Mouse (Mus musculus) forebrain, embryonic 15.5 days (tissue): ENCODE data around the gene Slc6a21. TPM values are rescaled to one million over a fixed set of nuclear protein-coding genes. Genes with fewer than 3 reads are reported as not detected.

Experiments
- ATAC-seq: fragments of 200-750 bp; cut with Nextera tagmentation; replicated peaks from 2 replicates; pipeline ENCODE4 v1.8.0; 2017; ENCODE audit warnings: mild to moderate bottlenecking, moderate TSS enrichment, moderate library complexity
- H3K27ac ChIP-seq: fragments of 300-500 bp; sonication (generic); replicated peaks from 2 replicates; pipeline ENCODE4 v1.5.1; 2015; ENCODE audit warnings: mild to moderate bottlenecking, inconsistent platforms
- H3K27me3 ChIP-seq: fragments of 300-500 bp; sonication (generic); 2 replicates; pipeline ENCODE4 v1.6.1; 2015; ENCODE audit warnings: inconsistent platforms
- H3K36me3 ChIP-seq: fragments of 300-500 bp; sonication (generic); 2 replicates; pipeline ENCODE4 v1.6.1; 2015; ENCODE audit warnings: mild to moderate bottlenecking, inconsistent platforms
- H3K4me1 ChIP-seq: fragments of 300-500 bp; sonication (generic); 2 replicates; pipeline ENCODE4 v1.6.1; 2015; ENCODE audit warnings: inconsistent platforms
- H3K4me2 ChIP-seq: fragments of 300-500 bp; sonication (generic); replicated peaks from 2 replicates; pipeline ENCODE4 v1.6.1; 2015; ENCODE audit warnings: mild to moderate bottlenecking, inconsistent platforms
- H3K4me3 ChIP-seq: fragments of 300-500 bp; sonication (generic); 2 replicates; pipeline ENCODE4 v1.5.1; 2015; ENCODE audit warnings: mild to moderate bottlenecking, inconsistent platforms
- H3K9ac ChIP-seq: fragments of 300-500 bp; sonication (generic); replicated peaks from 2 replicates; pipeline ENCODE4 v1.6.1; 2015; ENCODE audit warnings: mild to moderate bottlenecking, inconsistent platforms
- H3K9me3 ChIP-seq: fragments of 300-500 bp; sonication (generic); 2 replicates; pipeline ENCODE4 v1.6.1; 2016; ENCODE audit warnings: inconsistent platforms
- WGBS: fragments of 180-500 bp; shearing (Covaris S2); methylation state at CpG from one replicate; pipeline ENCODE4 v1.1.7; 2015; ENCODE audit warnings: mixed read lengths; 5-methylcytosine and 5-hydroxymethylcytosine counted together
- polyA plus RNA-seq: library from polyadenylated mRNA; unstranded; fragments of >200 nt; fragmentation: Nextera tagmentation; extraction: Ambion mirVana; gene quantifications from 2 replicates; pipeline ENCODE4 v1.2.1, GENCODE M21; 2015

Gene Slc6a21
- polyA plus RNA-seq, 1 experiment from 2014 or later = not detected

DNA sequence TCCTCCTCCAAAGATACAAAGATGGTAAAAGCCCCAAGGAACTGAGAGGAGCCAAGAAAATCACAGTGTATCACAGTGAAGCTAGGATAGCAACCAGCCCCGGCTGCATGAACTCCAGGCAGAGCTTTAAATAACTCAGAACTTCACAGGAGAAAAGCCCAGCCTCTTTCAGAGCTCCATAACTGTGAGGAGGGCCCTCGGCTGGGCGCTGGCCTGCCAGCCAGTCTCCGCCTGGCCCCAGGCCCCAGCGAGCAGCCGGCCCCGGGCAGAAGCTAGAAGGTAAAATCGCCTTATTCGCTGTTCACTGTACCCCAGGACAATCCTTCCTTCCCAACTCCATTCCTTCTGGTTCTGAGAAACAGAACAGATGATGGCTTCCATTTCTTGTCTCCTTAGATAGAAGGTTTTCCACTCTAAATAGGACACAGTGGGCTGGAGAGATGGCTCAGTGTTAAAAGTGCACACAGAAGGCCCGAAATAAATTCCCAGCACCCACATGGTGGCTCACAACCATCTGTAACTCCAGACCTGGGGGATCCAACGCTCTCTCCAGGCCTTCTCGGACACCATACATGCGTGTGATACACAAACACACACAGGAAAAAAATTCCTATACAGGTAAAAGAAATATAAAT is 51.6 kb downstream of the Slc6a21 start:
- Histone ChIP-seq H3K9ac (no peak overlapping the region), H3K4me1 (peaks cover 14% of the 10 kb centered on the region), H3K4me2 (no peak overlapping the region), H3K9me3 (no peaks in the 10 kb centered on the region), H3K27ac (no peak overlapping the region), H3K4me3 (no peak overlapping the region), H3K27me3 (no peaks in the 10 kb centered on the region), H3K36me3 (no peaks in the 10 kb centered on the region)
- WGBS = 85% methylated on average over 13 of the region's 13 CpGs
- no peak for ATAC-seq

DNA sequence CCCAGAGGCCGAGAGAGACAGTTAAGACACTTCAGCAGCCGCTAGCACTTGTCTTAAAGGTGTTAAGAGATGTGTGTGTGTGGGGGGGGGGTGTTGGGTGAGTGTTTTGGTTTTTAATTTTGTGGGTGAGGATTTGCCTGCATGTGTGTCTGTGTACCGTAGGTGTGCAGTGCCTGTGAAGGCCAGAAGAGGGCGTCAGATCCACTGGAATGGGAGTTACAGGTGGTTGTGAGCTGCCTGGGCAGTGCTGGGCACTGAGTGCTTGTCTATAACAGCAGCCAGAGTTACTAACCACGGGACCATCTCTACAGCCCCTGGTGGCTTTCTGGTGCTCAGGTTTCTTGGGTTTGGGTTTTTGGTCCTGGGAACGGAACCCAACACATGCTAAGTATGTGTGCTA is 54.2 kb downstream of the Slc6a21 start:
- Histone ChIP-seq H3K9me3 (no peaks in the 10 kb centered on the region), H3K27ac (no peak overlapping the region), H3K9ac (no peak overlapping the region), H3K27me3 (no peaks in the 10 kb centered on the region), H3K4me3 (no peak overlapping the region), H3K4me2 (no peak overlapping the region), H3K36me3 (no peaks in the 10 kb centered on the region), H3K4me1 (peaks cover 16% of the 10 kb centered on the region)
- ATAC-seq = no peak
- WGBS = 91% methylated on average over 6 of the region's 6 CpGs

DNA sequence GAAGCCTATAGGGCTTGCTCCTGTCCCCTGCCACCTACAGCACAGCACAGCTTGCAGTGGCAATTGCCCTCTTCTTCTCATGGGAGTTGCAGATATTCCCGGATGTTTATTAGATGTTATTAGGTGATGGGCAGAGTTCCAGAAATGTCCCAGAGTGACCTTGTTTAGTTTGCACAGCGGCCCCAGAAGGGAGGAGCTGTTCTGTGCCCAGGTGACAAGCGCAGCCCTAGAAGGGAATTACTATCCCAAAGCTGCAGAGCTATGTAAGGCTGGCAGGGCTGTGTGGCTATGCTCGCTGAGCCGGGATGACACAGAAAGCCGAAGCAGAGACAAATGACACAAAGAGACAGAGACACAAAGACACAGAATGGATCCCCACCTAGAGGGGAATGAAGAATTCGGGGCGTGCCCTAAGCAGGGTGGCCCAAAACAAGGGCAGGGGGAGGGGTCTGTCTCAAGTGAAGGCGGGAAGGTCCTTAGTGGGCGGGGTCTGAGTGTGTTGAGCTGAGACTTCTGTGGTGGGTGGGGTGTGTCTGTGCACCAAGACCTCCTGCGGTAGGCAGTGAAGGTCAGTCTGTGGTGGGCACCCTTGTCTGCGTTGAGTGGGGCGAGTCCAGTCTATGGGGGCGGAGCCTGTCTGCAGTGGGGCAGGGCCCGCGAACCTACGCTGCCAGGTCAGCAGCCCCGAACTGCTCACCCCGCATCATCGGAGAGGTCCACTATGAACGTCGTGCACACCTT is 55.5 kb downstream of the Slc6a21 start:
- Histone ChIP-seq H3K9ac (peak overlapping the region; percentile 62), H3K9me3 (no peaks in the 10 kb centered on the region), H3K27ac (no peak overlapping the region), H3K4me3 (peak overlapping the region; percentile 69), H3K4me2 (peak overlapping the region; percentile 97), H3K4me1 (peaks cover 16% of the 10 kb centered on the region), H3K36me3 (no peaks in the 10 kb centered on the region), H3K27me3 (no peaks in the 10 kb centered on the region)
- 4% methylated on average over 22 of the region's 22 CpGs for WGBS
- ATAC-seq = peak; percentile 66

DNA sequence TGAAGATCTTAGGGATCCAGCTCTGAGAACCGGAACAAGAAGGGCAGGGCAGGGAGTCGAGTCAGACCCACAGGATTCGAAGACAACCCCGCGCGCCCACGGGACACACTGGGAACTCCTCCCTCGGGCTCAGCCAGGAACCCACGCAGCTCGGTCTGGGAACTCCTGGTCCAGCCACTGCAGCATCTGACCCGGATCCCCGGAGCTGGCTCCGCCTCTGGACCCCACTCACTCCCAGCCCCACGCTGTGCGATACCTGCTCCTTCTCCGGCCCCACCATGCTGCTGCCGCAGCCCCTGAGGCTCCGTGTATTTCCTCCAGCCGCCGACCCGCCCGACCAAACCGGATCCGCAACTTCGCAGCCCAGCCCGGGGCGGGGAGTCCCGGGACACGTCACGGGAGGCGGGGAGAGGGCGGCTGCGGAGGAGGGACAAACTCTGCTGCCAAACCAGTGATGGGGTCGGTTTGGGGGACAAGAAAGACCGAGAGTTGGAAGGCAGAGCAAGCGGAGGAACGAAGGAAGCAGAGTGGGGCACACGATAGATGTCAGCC is 56.2 kb downstream of the Slc6a21 start, which contains the start of gene Trpm4:
Trpm4 (minus strand) TSS at position 350 of the 552 bp plus-strand sequence.
- 0 out of 2 replicates have a peak within 1 kb of the TSS, but pooled peaks have one; percentile 24 for H3K27ac ChIP-seq
- H3K36me3 ChIP-seq = no peaks in the 10 kb centered on the region
- no peaks in the 10 kb centered on the region for H3K9me3 ChIP-seq
- whole genome bisulfite sequencing = under 1% methylated on average over 38 of the region's 38 CpGs
- H3K4me3 ChIP-seq = peak within 1 kb of the TSS; percentile 69
- H3K4me1 ChIP-seq = peaks cover 17% of the 10 kb centered on the region
- ATAC-seq = peak; percentile 71
- H3K9ac ChIP-seq = peak within 1 kb of the TSS; percentile 62
- peaks cover 6% of the 10 kb centered on the region; the same call in 1 of the 2 replicates for H3K27me3 ChIP-seq
- H3K4me2 ChIP-seq = peak within 1 kb of the TSS; percentile 97

DNA sequence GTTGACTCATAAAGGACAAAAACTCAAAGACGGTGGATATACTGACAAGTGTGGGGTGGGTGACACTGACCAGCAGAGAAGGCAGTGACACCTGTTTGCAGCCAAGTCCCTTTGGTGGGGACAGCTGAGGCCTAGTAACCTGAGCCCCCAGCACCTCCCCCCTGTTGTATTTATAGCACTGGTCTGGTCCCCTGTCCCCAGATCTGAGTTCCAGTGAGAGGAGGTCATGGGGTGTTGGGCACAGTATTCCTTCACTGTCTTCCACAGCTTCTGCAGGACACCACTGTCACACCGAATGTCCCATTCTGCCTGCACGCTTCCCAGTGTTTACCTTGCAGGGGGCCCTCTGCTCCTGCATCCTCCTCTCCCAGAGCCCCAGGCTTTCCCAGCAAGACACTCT is 57.3 kb downstream of the Slc6a21 start:
- Histone ChIP-seq H3K9me3 (no peaks in the 10 kb centered on the region), H3K9ac (no peak overlapping the region), H3K4me3 (no peak overlapping the region), H3K36me3 (no peaks in the 10 kb centered on the region), H3K27me3 (peaks cover 11% of the 10 kb centered on the region; the same call in 1 of the 2 replicates), H3K4me2 (no peak overlapping the region), H3K27ac (no peak overlapping the region), H3K4me1 (peaks cover 28% of the 10 kb centered on the region)
- 37% methylated on average over 3 of the region's 3 CpGs for WGBS
- no peak for ATAC-seq

DNA sequence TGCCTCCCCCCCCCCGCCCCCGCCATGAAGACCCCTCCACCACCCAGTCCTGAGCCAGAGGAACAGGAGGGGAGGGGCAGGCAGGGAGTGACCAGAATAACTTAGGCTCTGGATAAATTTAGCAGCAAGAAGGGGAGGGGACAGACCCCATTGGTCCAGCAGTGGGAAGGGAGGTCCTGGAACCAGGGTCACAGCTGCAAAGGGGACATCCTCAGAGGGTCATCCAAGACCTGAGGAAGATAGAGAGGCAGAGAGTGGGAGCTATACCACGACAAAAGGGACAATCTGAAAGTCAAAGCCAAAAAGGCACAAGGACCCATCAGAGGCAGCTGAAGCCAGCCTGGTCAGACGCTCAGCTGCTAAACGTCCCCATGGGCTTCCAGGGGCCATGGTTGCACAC is 57.7 kb downstream of the Slc6a21 start, which contains the start of gene Hrc:
Hrc (plus strand) TSS at position 235 of the 400 bp plus-strand sequence.
- no peaks in the 10 kb centered on the region for H3K36me3 ChIP-seq
- WGBS = 32% methylated on average over 5 of the region's 5 CpGs
- ATAC-seq = no peak
- H3K9me3 ChIP-seq = no peaks in the 10 kb centered on the region
- no peak within 1 kb of the TSS for H3K27ac ChIP-seq
- peak within 1 kb of the TSS; percentile 62; the same call in 1 of the 2 replicates for H3K9ac ChIP-seq
- H3K27me3 ChIP-seq = peaks cover 11% of the 10 kb centered on the region; the same call in 1 of the 2 replicates
- H3K4me2 ChIP-seq = no peak within 1 kb of the TSS
- no peak within 1 kb of the TSS for H3K4me3 ChIP-seq
- peaks cover 32% of the 10 kb centered on the region for H3K4me1 ChIP-seq

DNA sequence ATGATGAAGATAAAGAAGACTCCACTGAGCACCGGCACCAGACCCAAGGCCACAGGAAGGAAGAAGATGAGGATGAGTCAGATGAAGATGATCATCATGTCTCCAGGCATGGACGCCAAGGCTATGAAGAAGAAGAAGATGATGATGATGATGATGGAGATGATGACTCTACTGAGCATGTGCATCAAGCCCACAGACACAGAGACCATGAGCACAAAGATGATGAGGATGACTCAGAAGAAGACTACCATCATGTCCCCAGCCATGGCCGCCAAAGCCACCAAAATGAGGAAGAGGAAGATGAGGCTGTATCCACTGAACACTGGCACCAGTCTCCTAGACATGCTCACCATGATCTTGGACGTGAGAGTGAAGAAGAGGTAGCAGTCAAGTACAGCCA is 59.0 kb downstream of the Slc6a21 start:
- Histone ChIP-seq H3K4me3 (no peak overlapping the region), H3K36me3 (no peaks in the 10 kb centered on the region), H3K4me1 (peaks cover 44% of the 10 kb centered on the region), H3K9me3 (no peaks in the 10 kb centered on the region), H3K4me2 (no peak overlapping the region), H3K27me3 (peaks cover 11% of the 10 kb centered on the region; the same call in 1 of the 2 replicates), H3K9ac (no peak overlapping the region), H3K27ac (no peak overlapping the region)
- 91% methylated on average over 4 of the region's 4 CpGs for WGBS
- no peak for ATAC-seq

DNA sequence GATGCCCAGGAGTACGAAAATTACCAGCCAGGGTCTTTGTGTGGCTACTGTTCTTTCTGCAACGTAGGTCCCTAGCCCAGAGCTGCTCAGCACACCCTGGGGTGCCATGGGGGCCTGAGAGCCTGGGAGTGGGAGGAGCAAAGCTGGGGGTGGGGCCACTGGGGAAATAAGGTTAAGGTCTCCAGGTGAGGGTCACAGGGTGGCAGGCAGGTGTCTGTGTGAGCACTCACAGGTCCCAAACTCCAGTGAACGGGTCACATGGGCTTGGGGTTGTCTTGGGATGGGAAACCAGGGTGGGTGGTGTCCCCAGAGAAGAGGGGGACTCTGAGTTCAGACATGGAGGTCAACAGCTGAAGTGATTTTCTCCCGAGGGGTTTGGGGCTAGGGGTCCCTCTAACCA is 60.2 kb downstream of the Slc6a21 start:
- ATAC-seq = no peak
- Histone ChIP-seq H3K9ac (no peak overlapping the region), H3K36me3 (no peaks in the 10 kb centered on the region), H3K4me3 (no peak overlapping the region), H3K4me2 (no peak overlapping the region), H3K4me1 (peaks cover 45% of the 10 kb centered on the region), H3K27ac (no peak overlapping the region), H3K9me3 (no peaks in the 10 kb centered on the region), H3K27me3 (peaks cover 11% of the 10 kb centered on the region; the same call in 1 of the 2 replicates)
- 15% methylated on average over 4 of the region's 4 CpGs for WGBS

DNA sequence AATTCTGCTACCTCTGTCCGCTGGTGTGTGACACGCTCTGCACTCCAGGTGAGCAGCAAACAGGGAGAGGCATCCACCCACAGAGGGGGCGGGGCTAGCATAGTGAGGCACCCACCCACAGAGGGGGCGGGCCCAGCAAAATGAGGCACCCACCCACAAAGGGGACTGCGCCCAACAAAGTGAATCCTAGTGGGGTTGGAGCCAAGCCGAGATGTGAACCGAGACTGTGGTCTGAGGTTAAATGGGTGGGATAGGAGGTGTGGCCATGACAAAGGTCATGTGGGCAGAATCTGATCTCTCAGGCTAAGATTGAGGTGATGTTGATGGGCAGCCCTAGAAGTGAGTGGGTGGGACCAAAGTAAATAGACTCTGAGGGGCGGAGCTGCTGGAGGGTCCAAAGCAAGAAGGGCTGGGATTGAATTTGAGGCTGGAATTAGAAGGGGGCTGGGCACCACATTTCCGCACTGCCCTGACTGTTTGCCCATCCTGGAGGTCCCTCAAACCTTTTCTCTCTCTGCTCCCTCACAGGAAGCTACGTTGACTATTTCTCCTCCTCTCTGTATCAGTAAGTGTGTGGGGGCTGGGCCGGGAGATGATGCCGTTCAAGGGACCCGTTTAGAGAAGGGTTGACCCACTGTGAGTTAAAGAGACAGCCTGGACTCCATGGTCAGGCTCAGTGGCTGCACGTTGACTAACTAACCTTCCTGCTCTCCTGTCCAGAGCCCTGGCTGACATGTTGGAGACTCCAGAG is 61.0 kb downstream of the Slc6a21 start:
- Histone ChIP-seq H3K4me3 (no peak overlapping the region), H3K4me1 (peaks cover 37% of the 10 kb centered on the region), H3K9ac (no peak overlapping the region), H3K27ac (no peak overlapping the region), H3K36me3 (no peaks in the 10 kb centered on the region), H3K27me3 (peaks cover 11% of the 10 kb centered on the region; the same call in 1 of the 2 replicates), H3K4me2 (peak overlapping the region; percentile 72; the same call in 1 of the 2 replicates), H3K9me3 (no peaks in the 10 kb centered on the region)
- ATAC-seq = no peak
- 5% methylated on average over 14 of the region's 14 CpGs for WGBS
